Mouse (Mus musculus): ENCODE measurements around the gene Olfr553. TPM values are rescaled to one million over a fixed set of nuclear protein-coding genes. Genes with fewer than 3 reads are reported as not detected.

Olfr553 gene
- total RNA-seq (2023), result not detected

GRCm38 (mm10) chr7:102618118-102618517 lies at the start of gene Olfr553:
TSS of gene Olfr553 (minus strand) at chr7:102618218.

DNA sequence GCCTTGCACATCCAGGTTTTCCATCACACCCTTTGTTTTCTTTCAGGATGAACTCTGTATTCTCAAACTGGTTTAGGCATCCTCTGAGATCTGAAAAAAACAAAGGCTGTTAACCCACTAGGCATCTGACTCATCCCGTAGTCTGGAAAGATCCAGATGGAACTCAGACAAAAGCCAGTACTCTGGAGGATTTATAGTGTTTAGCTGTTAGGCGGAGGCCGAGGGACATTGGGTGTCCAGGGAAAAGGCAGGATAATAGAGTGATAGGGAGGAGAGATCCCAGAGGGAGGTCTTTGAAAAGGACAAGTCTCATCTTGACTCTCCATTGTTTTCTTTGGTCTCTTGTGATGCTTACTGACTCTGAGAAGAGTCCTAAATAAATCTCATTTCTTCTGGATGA lies 46.6 kb upstream of the Olfr553 start, which contains the start of gene Olfr556:
TSS of gene Olfr556 (plus strand) at position 301 of the 400 bp plus-strand sequence.

DNA sequence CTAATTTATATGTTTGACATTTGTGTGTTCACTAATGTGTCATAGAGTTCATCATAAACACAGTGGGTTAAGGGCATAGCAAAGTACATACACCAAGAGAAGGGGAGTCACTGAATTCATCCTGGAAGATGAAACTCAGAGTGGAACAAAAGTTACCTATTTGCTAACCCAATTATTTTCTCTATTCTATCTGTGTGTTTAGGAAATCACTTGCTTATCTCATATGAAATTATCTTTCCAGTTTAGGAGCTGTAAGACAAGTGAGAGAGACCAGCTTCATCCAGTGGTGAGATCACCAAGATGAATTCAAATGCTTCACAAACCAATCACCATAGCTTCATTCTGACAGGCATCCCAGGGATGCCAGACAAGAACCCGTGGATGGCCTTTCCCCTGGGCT lies 40.5 kb upstream of the Olfr553 start, which contains the start of gene Olfr555:
TSS of gene Olfr555 (plus strand) at position 301 of the 400 bp plus-strand sequence.

DNA sequence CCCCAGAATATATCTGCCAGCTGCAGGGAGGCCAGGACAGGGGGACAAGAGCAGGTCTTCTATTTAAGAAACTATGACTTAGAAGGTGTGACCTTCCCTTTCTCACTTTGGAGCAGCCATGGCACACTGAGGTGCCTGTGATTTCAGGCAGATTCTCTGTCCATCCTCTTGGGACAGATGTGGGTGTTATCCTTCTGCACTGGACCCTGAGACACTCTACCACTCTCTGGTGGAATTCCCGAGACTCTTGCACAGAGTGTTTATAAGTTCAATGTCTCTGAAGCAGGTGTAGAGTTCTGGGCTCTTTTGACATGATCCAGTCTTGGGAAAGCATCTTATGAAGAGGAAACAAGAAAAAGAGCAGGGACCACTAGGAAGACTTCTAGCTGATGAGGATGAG lies 20.1 kb upstream of the Olfr553 start, which contains the start of gene Olfr554:
TSS of gene Olfr554 (plus strand) at position 301 of the 400 bp plus-strand sequence.

GRCm38 (mm10) chr7:102597378-102598031 lies 20.5 kb downstream of the Olfr553 start, which contains the start of gene Olfr552:
TSS of gene Olfr552 (plus strand) at chr7:102597770.

GRCm38 (mm10) chr7:102591786-102592185 lies 26.2 kb downstream of the Olfr553 start, which contains the start of gene Olfr551:
TSS of gene Olfr551 (minus strand) at chr7:102591886.

GRCm38 (mm10) chr7:102571142-102571541 lies 46.9 kb downstream of the Olfr553 start, which contains the start of gene Olfr550:
TSS of gene Olfr550 (plus strand) at chr7:102571442.

GRCm38 (mm10) chr7:102564999-102565997 lies 52.7 kb downstream of the Olfr553 start, which contains the start of gene Trim21:
TSS of gene Trim21 (minus strand) at chr7:102565486.

Other genes starting within 250 kb of the Olfr553 start
- gene Rrm1, start 176.5 kb downstream of the Olfr553 start, total RNA-seq (2023), result 10 to 100 TPM; 44.7 to 44.9 TPM
- gene Olfr543, start 136.5 kb downstream of the Olfr553 start, total RNA-seq (2023), result not detected
- gene Olfr544, start 129.9 kb downstream of the Olfr553 start, total RNA-seq (2023), result not detected
- gene Olfr545, start 118.6 kb downstream of the Olfr553 start, total RNA-seq (2023), result not detected
- not detected for gene Olfr547, start 83.5 kb downstream of the Olfr553 start, total RNA-seq (2023)
- gene Olfr548-ps1, start 77.3 kb downstream of the Olfr553 start, total RNA-seq (2023), result not detected
- not detected for gene Olfr549, start 68.3 kb downstream of the Olfr553 start, total RNA-seq (2023)
- 10 to 100 TPM; 31.0 to 47.2 TPM for gene Trim21, start 52.7 kb downstream of the Olfr553 start, total RNA-seq (2023)
- not detected for gene Olfr550, start 46.8 kb downstream of the Olfr553 start, total RNA-seq (2023)
- gene Olfr551, start 26.3 kb downstream of the Olfr553 start, total RNA-seq (2023), result not detected
- under 1 TPM in 1 of 2 experiments, not detected in 1; 0.18 TPM for gene Olfr552, start 20.4 kb downstream of the Olfr553 start, total RNA-seq (2023)
- not detected for gene Olfr554, start 20.2 kb upstream of the Olfr553 start, total RNA-seq (2023)
- gene Olfr555, start 40.6 kb upstream of the Olfr553 start, total RNA-seq (2023), result not detected
- gene Olfr556, start 46.7 kb upstream of the Olfr553 start, total RNA-seq (2023), result not detected
- 10 to 100 TPM; 21.8 to 29.3 TPM for gene Trim68, start 69.1 kb upstream of the Olfr553 start, total RNA-seq (2023)
- not detected for gene Olfr557, start 77.7 kb upstream of the Olfr553 start, total RNA-seq (2023)
- not detected for gene Olfr558, start 84.0 kb upstream of the Olfr553 start, total RNA-seq (2023)
- gene Olfr33, start 100.9 kb upstream of the Olfr553 start, total RNA-seq (2023), result not detected
- gene Olfr559, start 109.3 kb upstream of the Olfr553 start, total RNA-seq (2023), result not detected
- gene Olfr560, start 141.1 kb upstream of the Olfr553 start, total RNA-seq (2023), result not detected
- not detected for gene Olfr78, start 141.3 kb upstream of the Olfr553 start, total RNA-seq (2023)
- gene Olfr561, start 153.0 kb upstream of the Olfr553 start, total RNA-seq (2023), result not detected
- not detected for gene Olfr564, start 185.3 kb upstream of the Olfr553 start, total RNA-seq (2023)
- not detected for gene Olfr566, start 240.5 kb upstream of the Olfr553 start, total RNA-seq (2023)